Mouse (Mus musculus): ENCODE measurements around the gene Ccl2.

DNA sequence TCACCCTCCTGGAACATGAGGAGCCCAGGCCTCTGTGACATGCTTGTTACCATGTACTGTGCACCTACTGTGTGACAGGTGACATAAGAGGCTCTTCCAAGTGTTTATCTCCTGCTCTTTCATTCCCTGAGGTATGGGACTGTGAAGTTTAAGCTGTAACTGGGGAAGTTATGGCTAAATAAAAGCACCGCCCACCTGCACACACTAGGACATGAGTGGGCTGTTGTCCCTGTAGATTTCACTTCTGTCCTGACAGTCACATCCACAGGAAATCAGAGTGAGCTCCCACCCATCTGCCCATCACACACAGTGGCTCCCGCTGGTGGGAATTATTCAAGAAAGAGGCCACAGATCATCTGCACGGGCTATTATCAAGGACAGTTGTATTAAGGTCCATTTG lies 25.3 kb upstream of the Ccl2 start:
- TF ChIP-seq CTCF (IDR thresholded peaks at IDR 0.05; ENCODE audit: borderline replicate concordance, insufficient read depth, low read length) = no peak
- no peak for TF ChIP-seq POLR2A (IDR thresholded peaks at IDR 0.05; ENCODE audit: low read depth, low read length)
